Mouse (Mus musculus) midbrain, embryonic 13.5 days (tissue): ENCODE data around the gene Gm21964. TPM values are rescaled to one million over a fixed set of nuclear protein-coding genes. Genes with fewer than 3 reads are reported as not detected.

Experiments
- ATAC-seq: fragments of 200-750 bp; cut with Nextera tagmentation; 2 replicates; pipeline ENCODE4 v1.8.0; 2017; ENCODE audit warnings: mild to moderate bottlenecking, moderate TSS enrichment, moderate library complexity
- H3K27ac ChIP-seq: fragments of 300-500 bp; sonication (generic); 2 replicates; pipeline ENCODE4 v1.5.1; 2015; ENCODE audit warnings: inconsistent platforms, mild to moderate bottlenecking, moderate library complexity
- H3K27me3 ChIP-seq: fragments of 300-500 bp; sonication (generic); 2 replicates; pipeline ENCODE4 v1.6.1; 2015; ENCODE audit warnings: mild to moderate bottlenecking, inconsistent platforms
- H3K36me3 ChIP-seq: fragments of 300-500 bp; sonication (generic); 2 replicates; pipeline ENCODE4 v1.6.1; 2015; ENCODE audit warnings: mild to moderate bottlenecking, inconsistent platforms
- H3K4me1 ChIP-seq: fragments of 300-500 bp; sonication (generic); replicated peaks from 2 replicates; pipeline ENCODE4 v1.6.1; 2015; ENCODE audit warnings: inconsistent platforms
- H3K4me2 ChIP-seq: fragments of 300-500 bp; sonication (generic); replicated peaks from 2 replicates; pipeline ENCODE4 v1.6.1; 2015; ENCODE audit warnings: moderate library complexity, mild to moderate bottlenecking, inconsistent platforms
- H3K4me3 ChIP-seq: fragments of 300-500 bp; sonication (generic); replicated peaks from 2 replicates; pipeline ENCODE4 v1.5.1; 2015; ENCODE audit warnings: mild to moderate bottlenecking, inconsistent platforms
- H3K9ac ChIP-seq: fragments of 300-500 bp; sonication (generic); replicated peaks from 2 replicates; pipeline ENCODE4 v1.6.1; 2015; ENCODE audit warnings: mild to moderate bottlenecking, inconsistent platforms
- H3K9me3 ChIP-seq: fragments of 300-500 bp; sonication (generic); 2 replicates; pipeline ENCODE4 v1.6.1; 2016; ENCODE audit warnings: mild to moderate bottlenecking, inconsistent platforms
- WGBS: fragments of 180-500 bp; shearing (Covaris S2); methylation state at CpG from one replicate; pipeline ENCODE4 v1.1.7; 2015; 5-methylcytosine and 5-hydroxymethylcytosine counted together
- polyA plus RNA-seq: library from polyadenylated mRNA; unstranded; fragments of >200 nt; fragmentation: Nextera tagmentation; extraction: Ambion mirVana; gene quantifications from 2 replicates; pipeline ENCODE4 v1.2.1, GENCODE M21; 2015

The Gm21964 gene
- polyA plus RNA-seq: not detected in 2 replicates

GRCm38 (mm10) chr8:110100907-110101306 lies at the start of gene Gm21964:
Gm21964 (plus strand) TSS chr8:110101207.
- Histone ChIP-seq H3K4me3 (no peak within 1 kb of the TSS), H3K27me3 (no peaks in the 10 kb centered on the region), H3K36me3 (no peaks in the 10 kb centered on the region), H3K27ac (no peak within 1 kb of the TSS), H3K4me1 (no peaks in the 10 kb centered on the region), H3K9me3 (no peaks in the 10 kb centered on the region), H3K4me2 (no peak within 1 kb of the TSS), H3K9ac (no peak within 1 kb of the TSS)
- no peak for ATAC-seq
- WGBS: 85% methylated on average over 12 of the region's 12 CpGs

- 89% methylated on average over 6 of the region's 6 CpGs for WGBS
- H3K9ac ChIP-seq: no peak overlapping the region
- H3K27ac ChIP-seq: no peak overlapping the region
- H3K9me3 ChIP-seq: no peaks in the 10 kb centered on the region
- no peaks in the 10 kb centered on the region for H3K36me3 ChIP-seq
- no peaks in the 10 kb centered on the region for H3K27me3 ChIP-seq
- H3K4me1 ChIP-seq: no peaks in the 10 kb centered on the region
- H3K4me2 ChIP-seq: no peak overlapping the region
- no peak overlapping the region for H3K4me3 ChIP-seq
- no peak for ATAC-seq
Measured at GRCm38 (mm10) chr8:110051208-110051607, 49.8 kb upstream of the Gm21964 start.

GRCm38 (mm10) chr8:110058207-110058606 lies 42.8 kb upstream of the Gm21964 start:
- Histone ChIP-seq H3K4me3 (no peak overlapping the region), H3K9ac (no peak overlapping the region), H3K4me1 (no peaks in the 10 kb centered on the region), H3K4me2 (no peak overlapping the region), H3K36me3 (no peaks in the 10 kb centered on the region), H3K9me3 (no peaks in the 10 kb centered on the region), H3K27ac (no peak overlapping the region), H3K27me3 (no peaks in the 10 kb centered on the region)
- WGBS: 81% methylated on average over 8 of the region's 8 CpGs
- ATAC-seq: no peak

- Histone ChIP-seq H3K4me1 (no peaks in the 10 kb centered on the region), H3K9ac (no peak overlapping the region), H3K27ac (no peak overlapping the region), H3K27me3 (no peaks in the 10 kb centered on the region), H3K4me3 (no peak overlapping the region), H3K36me3 (no peaks in the 10 kb centered on the region), H3K4me2 (no peak overlapping the region), H3K9me3 (no peaks in the 10 kb centered on the region)
- 80% methylated on average over 9 of the region's 9 CpGs for WGBS
- no peak for ATAC-seq
Measured at GRCm38 (mm10) chr8:110064161-110064560, 36.8 kb upstream of the Gm21964 start.

GRCm38 (mm10) chr8:110064606-110065365 lies 36.2 kb upstream of the Gm21964 start:
- ATAC-seq: no peak
- 94% methylated on average over 18 of the region's 18 CpGs for WGBS
- no peaks in the 10 kb centered on the region for H3K27me3 ChIP-seq
- no peaks in the 10 kb centered on the region for H3K4me1 ChIP-seq
- H3K9me3 ChIP-seq: no peaks in the 10 kb centered on the region
- H3K9ac ChIP-seq: no peak overlapping the region
- no peak overlapping the region for H3K4me3 ChIP-seq
- no peaks in the 10 kb centered on the region for H3K36me3 ChIP-seq
- H3K27ac ChIP-seq: no peak overlapping the region
- H3K4me2 ChIP-seq: no peak overlapping the region

- no peak overlapping the region for H3K4me3 ChIP-seq
- H3K9ac ChIP-seq: no peak overlapping the region
- WGBS: 88% methylated on average over 4 of the region's 4 CpGs
- ATAC-seq: no peak
- H3K4me2 ChIP-seq: no peak overlapping the region
- no peaks in the 10 kb centered on the region for H3K36me3 ChIP-seq
- no peak overlapping the region for H3K27ac ChIP-seq
- H3K27me3 ChIP-seq: no peaks in the 10 kb centered on the region
- no peaks in the 10 kb centered on the region for H3K9me3 ChIP-seq
- H3K4me1 ChIP-seq: no peaks in the 10 kb centered on the region
Measured at GRCm38 (mm10) chr8:110065676-110066075, 35.3 kb upstream of the Gm21964 start.

- no peaks in the 10 kb centered on the region for H3K9me3 ChIP-seq
- WGBS: 82% methylated on average over 4 of the region's 4 CpGs
- no peaks in the 10 kb centered on the region for H3K4me1 ChIP-seq
- no peak overlapping the region for H3K4me2 ChIP-seq
- no peak overlapping the region for H3K9ac ChIP-seq
- ATAC-seq: no peak
- no peak overlapping the region for H3K4me3 ChIP-seq
- H3K27ac ChIP-seq: no peak overlapping the region
- H3K27me3 ChIP-seq: no peaks in the 10 kb centered on the region
- no peaks in the 10 kb centered on the region for H3K36me3 ChIP-seq
Measured at GRCm38 (mm10) chr8:110069706-110070105, 31.3 kb upstream of the Gm21964 start.

GRCm38 (mm10) chr8:110071600-110071999 lies 29.4 kb upstream of the Gm21964 start:
- Histone ChIP-seq H3K27ac (no peak overlapping the region), H3K9me3 (no peaks in the 10 kb centered on the region), H3K4me2 (no peak overlapping the region), H3K4me1 (no peaks in the 10 kb centered on the region), H3K4me3 (no peak overlapping the region), H3K9ac (no peak overlapping the region), H3K27me3 (peaks cover 4% of the 10 kb centered on the region; the same call in 1 of the 2 replicates), H3K36me3 (no peaks in the 10 kb centered on the region)
- ATAC-seq: peak; percentile 40; the same call in 1 of the 2 replicates
- 14% methylated on average over 9 of the region's 9 CpGs for WGBS

- Histone ChIP-seq H3K27me3 (peaks cover 4% of the 10 kb centered on the region; the same call in 1 of the 2 replicates), H3K27ac (no peak overlapping the region), H3K36me3 (no peaks in the 10 kb centered on the region), H3K4me1 (peaks cover 4% of the 10 kb centered on the region; the same call in 1 of the 2 replicates), H3K4me2 (no peak overlapping the region), H3K9ac (no peak overlapping the region), H3K9me3 (no peaks in the 10 kb centered on the region), H3K4me3 (no peak overlapping the region)
- 84% methylated on average over 8 of the region's 8 CpGs for WGBS
- no peak for ATAC-seq
Measured at GRCm38 (mm10) chr8:110074496-110074895, 26.5 kb upstream of the Gm21964 start.

GRCm38 (mm10) chr8:110079282-110080221 lies 21.5 kb upstream of the Gm21964 start, which contains the start of gene Zfp612:
Zfp612 (plus strand) TSS chr8:110079746.
- Histone ChIP-seq H3K36me3 (peaks cover 25% of the 10 kb centered on the region), H3K27me3 (peaks cover 4% of the 10 kb centered on the region; the same call in 1 of the 2 replicates), H3K4me1 (peaks cover 26% of the 10 kb centered on the region), H3K4me2 (peak within 1 kb of the TSS; percentile 77), H3K4me3 (peak within 1 kb of the TSS; percentile 78), H3K27ac (peak within 1 kb of the TSS; percentile 44), H3K9me3 (no peaks in the 10 kb centered on the region), H3K9ac (peak within 1 kb of the TSS; percentile 86)
- peak; percentile 97 for ATAC-seq
- WGBS: 6% methylated on average over 54 of the region's 54 CpGs

GRCm38 (mm10) chr8:110082416-110083105 lies 18.4 kb upstream of the Gm21964 start:
- no peak overlapping the region for H3K4me3 ChIP-seq
- 80% methylated on average over 11 of the region's 11 CpGs for WGBS
- H3K4me1 ChIP-seq: peaks cover 26% of the 10 kb centered on the region
- H3K4me2 ChIP-seq: no peak overlapping the region
- no peak for ATAC-seq
- peaks cover 54% of the 10 kb centered on the region for H3K36me3 ChIP-seq
- no peak overlapping the region for H3K9ac ChIP-seq
- no peaks in the 10 kb centered on the region for H3K27me3 ChIP-seq
- H3K9me3 ChIP-seq: no peaks in the 10 kb centered on the region
- H3K27ac ChIP-seq: no peak overlapping the region
